Mouse (Mus musculus): Measurements from ENCODE around the gene Naaladl1.

GRCm38 (mm10) chr19:6085417-6085879 lies 20.1 kb upstream of the Naaladl1 start:
- TF ChIP-seq CTCF (IDR thresholded peaks at IDR 0.05; ENCODE audit: insufficient read depth, low read length) = no peak
- no peak for TF ChIP-seq POLR2A (IDR thresholded peaks at IDR 0.05; ENCODE audit: borderline replicate concordance, extremely low read depth, low read depth, low read length)
